Mouse (Mus musculus) C2C12 (cell line): Measurements from ENCODE around the gene Pidd1.

Source experiments
- CEBPB ChIP-seq: IDR thresholded peaks from one replicate; pipeline ENCODE4 v1.6.1; 2011; ENCODE audit warnings: low read depth, mild to moderate bottlenecking, control low read depth, moderate library complexity
- CTCF ChIP-seq: IDR thresholded peaks from one replicate; pipeline ENCODE4 v1.5.1; 2011; ENCODE audit not compliant: control insufficient read depth, insufficient read depth, insufficient read length
- FOSL1 ChIP-seq: IDR thresholded peaks from one replicate; pipeline ENCODE4 v1.8.0; 2011; ENCODE audit warnings: mild to moderate bottlenecking, low read length; ENCODE audit not compliant: poor library complexity, insufficient read depth, severe bottlenecking
- MAX ChIP-seq: IDR thresholded peaks from one replicate; pipeline ENCODE4 v1.6.1; 2011; ENCODE audit warnings: mild to moderate bottlenecking, control low read depth
- MYOD1 ChIP-seq: IDR thresholded peaks from one replicate; pipeline ENCODE4 v1.6.1; 2011; ENCODE audit warnings: low read depth; ENCODE audit not compliant: control insufficient read depth, insufficient read length
- MYOG ChIP-seq: IDR thresholded peaks from one replicate; pipeline ENCODE4 v1.6.1; 2011; ENCODE audit not compliant: control insufficient read depth, insufficient read length; ENCODE audit errors: extremely low read depth
- USF1 ChIP-seq: IDR thresholded peaks from one replicate; pipeline ENCODE4 v1.6.1; 2011; ENCODE audit warnings: low read depth, mild to moderate bottlenecking, control low read depth, moderate library complexity

- TF ChIP-seq CTCF, result no peak
- TF ChIP-seq USF1, result no peak
- no peak for TF ChIP-seq MAX
- TF ChIP-seq MYOG, result no peak
- TF ChIP-seq MYOD1, result no peak
- no peak for TF ChIP-seq FOSL1
- no peak for TF ChIP-seq CEBPB
These were observed 14.8 kb upstream of the Pidd1 start for GRCm38 (mm10) chr7:141458661-141459060.
